Mouse (Mus musculus): Measurements from ENCODE around the gene Bach1. TPM values are rescaled to one million over a fixed set of nuclear protein-coding genes. Genes with fewer than 3 reads are reported as not detected.

The Bach1 gene
- polyA plus RNA-seq, 1 experiment from 2014 or later, result 19.9 TPM

DNA sequence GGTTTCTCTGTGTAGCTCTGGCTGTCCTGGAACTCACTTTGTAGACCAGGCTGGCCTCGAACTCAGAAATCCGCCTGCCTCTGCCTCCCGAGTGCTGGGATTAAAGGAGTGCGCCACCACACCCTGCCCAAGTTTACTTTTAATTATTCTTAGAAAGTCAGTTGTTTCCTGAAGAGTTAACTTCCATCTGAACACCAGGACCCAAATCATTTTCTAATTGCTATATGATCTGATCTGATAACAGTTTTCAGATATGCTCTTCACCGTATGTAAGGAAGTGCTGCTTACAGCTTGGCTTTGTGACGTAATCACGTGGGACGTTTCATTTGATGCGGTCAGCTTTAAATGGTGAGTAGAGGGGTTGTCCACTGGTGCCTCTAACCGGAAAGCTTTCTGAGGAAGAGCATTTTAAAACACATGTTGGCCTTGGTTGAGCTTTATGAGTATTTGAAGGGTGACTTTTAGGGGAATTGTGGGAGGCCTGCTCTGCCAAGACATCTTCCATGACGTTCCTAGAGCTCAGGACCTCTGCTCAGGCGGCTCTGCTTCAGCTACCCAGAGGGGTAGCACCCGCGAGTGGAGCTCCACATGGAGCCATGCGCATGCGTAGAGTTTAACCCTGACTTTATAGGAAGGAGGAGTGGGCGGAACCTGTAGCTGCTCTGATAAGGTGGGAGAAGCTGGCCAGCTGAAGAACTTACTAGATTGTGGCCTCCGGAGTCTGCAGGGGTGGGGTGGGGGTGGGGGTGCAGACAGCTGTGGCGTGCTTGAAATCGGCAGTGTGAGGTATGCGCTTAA, 39.3 kb downstream of the Bach1 start:
- WGBS, result 90% methylated on average over 21 of the region's 21 CpGs
- DNase-seq (ENCODE audit: low spot score) (no peak), ATAC-seq (ENCODE audit: low FRiP score) (no peak)
- Histone ChIP-seq H3K4me1 (replicated peaks; ENCODE audit: control insufficient read depth, insufficient read depth, low read length) (no peaks in the 10 kb centered on the region), H3K9ac (no peak overlapping the region), H3K27ac (no peak overlapping the region), H3K4me2 (replicated peaks) (no peak overlapping the region), H3K36me3 (replicated peaks; ENCODE audit: control insufficient read depth, insufficient read depth) (peaks cover 9% of the 10 kb centered on the region; the same call in 1 of the 2 replicates), H3K9me3 (ENCODE audit: control insufficient read depth, low read length) (no peaks in the 10 kb centered on the region), H3K27me3 (ENCODE audit: control insufficient read depth, insufficient read depth, low read length) (no peaks in the 10 kb centered on the region), H3K4me3 (replicated peaks; ENCODE audit: low read length) (no peak overlapping the region)

DNA sequence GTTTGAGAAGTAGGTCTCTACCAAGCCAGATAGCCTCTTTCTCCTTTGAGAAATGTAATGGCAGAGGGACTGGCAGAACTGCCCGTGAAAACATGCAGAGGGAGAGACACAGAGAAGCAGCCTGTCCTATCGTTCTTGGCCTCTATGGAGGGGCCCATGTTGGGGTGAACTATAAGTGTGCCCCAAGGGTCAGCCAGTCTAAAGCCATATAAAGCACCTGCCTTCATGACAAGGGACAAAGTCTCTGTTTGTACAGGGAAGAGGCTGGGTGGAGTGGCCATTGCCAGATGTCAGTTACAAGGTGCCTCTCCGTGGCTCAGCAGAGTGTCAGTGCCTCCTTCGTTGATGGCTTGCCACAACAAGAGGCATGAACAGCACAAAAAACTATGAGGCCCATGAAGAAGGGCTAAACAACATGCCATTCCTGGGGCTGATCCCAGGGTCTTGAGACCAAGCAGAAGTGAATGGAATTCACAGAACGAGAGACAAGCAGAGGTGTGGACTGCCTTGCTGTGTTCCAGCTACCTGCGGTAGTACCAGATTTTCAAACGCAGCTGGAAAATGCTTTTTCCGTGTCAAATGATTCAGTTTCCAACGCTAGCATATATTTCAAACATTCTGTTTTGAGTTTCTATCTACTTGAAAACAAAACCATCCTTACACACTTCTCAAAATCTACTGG, 42.4 kb downstream of the Bach1 start:
- no peak for DNase-seq (ENCODE audit: low spot score)
- WGBS, result 93% methylated on average over 9 of the region's 9 CpGs
- Histone ChIP-seq H3K9me3 (ENCODE audit: control insufficient read depth, low read length) (no peaks in the 10 kb centered on the region), H3K27me3 (ENCODE audit: control insufficient read depth, insufficient read depth, low read length) (no peaks in the 10 kb centered on the region), H3K4me3 (replicated peaks; ENCODE audit: low read length) (no peak overlapping the region), H3K4me2 (replicated peaks) (no peak overlapping the region), H3K4me1 (replicated peaks; ENCODE audit: control insufficient read depth, insufficient read depth, low read length) (no peaks in the 10 kb centered on the region), H3K9ac (no peak overlapping the region), H3K27ac (no peak overlapping the region), H3K36me3 (replicated peaks; ENCODE audit: control insufficient read depth, insufficient read depth) (no peaks in the 10 kb centered on the region)
- ATAC-seq (ENCODE audit: low FRiP score), result no peak

DNA sequence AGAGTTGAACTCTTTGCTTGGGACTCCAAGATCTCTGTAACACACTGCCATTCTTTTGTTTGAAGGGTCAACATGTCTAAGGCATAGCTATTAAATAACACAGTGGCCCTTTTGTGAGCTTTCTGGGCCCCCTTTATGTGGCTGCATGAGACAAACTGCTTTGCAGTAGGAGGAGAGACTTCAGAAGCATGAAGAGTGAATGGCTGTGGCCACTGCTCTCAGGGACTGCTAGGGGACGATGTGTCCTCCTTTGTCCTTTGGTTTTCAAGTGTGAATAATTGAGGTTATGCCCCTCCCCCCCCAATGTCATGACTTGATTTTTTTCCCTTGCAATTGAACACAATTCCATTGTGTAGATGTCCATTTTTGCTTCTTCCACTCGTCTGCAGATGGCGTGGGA, 44.9 kb downstream of the Bach1 start:
- 28% methylated on average over 3 of the region's 3 CpGs for WGBS

DNA sequence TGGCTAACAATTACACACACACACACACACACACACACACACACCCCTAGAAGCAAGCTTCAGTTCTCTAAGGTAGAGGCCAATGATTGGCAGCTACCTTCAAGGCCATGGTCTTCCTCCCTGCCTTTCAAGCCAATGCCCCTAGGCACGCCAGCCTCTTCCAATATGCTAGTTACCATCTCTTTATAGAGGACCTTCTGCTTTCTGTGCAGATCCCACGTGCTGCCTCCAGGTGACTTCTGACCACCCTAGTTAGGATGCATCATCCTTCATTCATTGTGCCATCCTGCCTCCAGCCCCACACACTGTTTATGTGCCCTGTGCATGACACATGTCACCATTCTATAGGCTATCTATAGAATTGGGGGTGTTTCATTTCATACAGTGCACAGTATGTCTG, 45.6 kb downstream of the Bach1 start:
- no peaks in the 10 kb centered on the region for H3K4me1 ChIP-seq (replicated peaks; ENCODE audit: control insufficient read depth, insufficient read depth, low read length)
- no peaks in the 10 kb centered on the region for H3K27me3 ChIP-seq (ENCODE audit: control insufficient read depth, insufficient read depth, low read length)
- no peak overlapping the region for H3K27ac ChIP-seq
- DNase-seq (ENCODE audit: low spot score) (no peak), ATAC-seq (ENCODE audit: low FRiP score) (no peak)
- 74% methylated on average over 2 of the region's 2 CpGs for WGBS
- H3K4me3 ChIP-seq (replicated peaks; ENCODE audit: low read length), result no peak overlapping the region
- no peak overlapping the region for H3K4me2 ChIP-seq (replicated peaks)
- H3K9ac ChIP-seq, result no peak overlapping the region
- H3K36me3 ChIP-seq (replicated peaks; ENCODE audit: control insufficient read depth, insufficient read depth), result no peaks in the 10 kb centered on the region
- no peaks in the 10 kb centered on the region for H3K9me3 ChIP-seq (ENCODE audit: control insufficient read depth, low read length)

More for the DNA sequence above, 44.9 kb downstream of the Bach1 start:
- no peaks in the 10 kb centered on the region for H3K9me3 ChIP-seq (ENCODE audit: control insufficient read depth, low read length)
- no peak overlapping the region for H3K4me3 ChIP-seq (replicated peaks; ENCODE audit: low read length)
- DNase-seq (ENCODE audit: low spot score) (no peak), ATAC-seq (ENCODE audit: low FRiP score) (no peak; the same call in 1 of the 2 replicates)
- no peaks in the 10 kb centered on the region for H3K4me1 ChIP-seq (replicated peaks; ENCODE audit: control insufficient read depth, insufficient read depth, low read length)
- no peak overlapping the region for H3K4me2 ChIP-seq (replicated peaks)
- no peaks in the 10 kb centered on the region for H3K27me3 ChIP-seq (ENCODE audit: control insufficient read depth, insufficient read depth, low read length)
- no peak overlapping the region for H3K9ac ChIP-seq
- H3K36me3 ChIP-seq (replicated peaks; ENCODE audit: control insufficient read depth, insufficient read depth), result no peaks in the 10 kb centered on the region
- no peak overlapping the region for H3K27ac ChIP-seq

DNA sequence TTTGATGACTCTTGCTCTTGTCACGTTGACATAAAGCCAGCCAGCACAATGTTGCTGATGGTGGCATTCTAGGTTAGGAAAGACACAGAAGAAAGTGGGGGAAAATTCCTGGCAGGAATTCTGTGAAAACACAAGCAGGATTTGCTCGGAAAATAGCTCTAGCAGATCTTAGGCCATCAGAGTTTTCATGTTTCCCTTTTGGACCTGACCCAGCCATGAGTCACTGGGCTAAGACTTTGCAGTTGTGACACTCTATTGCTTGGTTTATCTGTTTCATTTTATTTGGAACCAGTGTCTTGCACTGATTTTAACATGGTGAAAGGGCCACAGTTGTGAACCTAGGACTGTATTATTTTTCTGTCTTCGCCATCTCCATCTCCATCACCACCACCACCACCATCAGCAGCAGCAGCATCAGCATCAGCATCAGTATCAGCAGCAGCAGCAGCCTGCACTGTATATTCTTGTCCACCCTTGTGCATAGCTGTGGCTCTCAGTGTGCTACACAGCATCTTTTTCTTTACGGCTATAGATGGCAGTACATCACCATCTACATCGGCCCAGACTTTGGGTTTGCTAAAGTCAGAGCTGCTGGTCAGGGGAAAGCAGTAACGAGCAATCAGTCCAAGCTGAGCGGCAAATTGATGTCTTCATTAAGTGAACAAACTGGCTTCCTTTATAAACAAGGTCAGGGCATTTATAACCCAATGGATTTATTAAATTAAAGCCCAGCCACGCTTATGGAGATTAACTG, 46.6 kb downstream of the Bach1 start:
- Histone ChIP-seq H3K36me3 (replicated peaks; ENCODE audit: control insufficient read depth, insufficient read depth) (no peaks in the 10 kb centered on the region), H3K27ac (no peak overlapping the region), H3K4me3 (replicated peaks; ENCODE audit: low read length) (no peak overlapping the region), H3K9ac (no peak overlapping the region), H3K9me3 (ENCODE audit: control insufficient read depth, low read length) (no peaks in the 10 kb centered on the region), H3K4me2 (replicated peaks) (no peak overlapping the region), H3K4me1 (replicated peaks; ENCODE audit: control insufficient read depth, insufficient read depth, low read length) (no peaks in the 10 kb centered on the region), H3K27me3 (ENCODE audit: control insufficient read depth, insufficient read depth, low read length) (no peaks in the 10 kb centered on the region)
- 70% methylated on average over 8 of the region's 8 CpGs for WGBS
- DNase-seq (ENCODE audit: low spot score) (peak; percentile 68), ATAC-seq (ENCODE audit: low FRiP score) (peak; percentile 64; the same call in 1 of the 2 replicates)

DNA sequence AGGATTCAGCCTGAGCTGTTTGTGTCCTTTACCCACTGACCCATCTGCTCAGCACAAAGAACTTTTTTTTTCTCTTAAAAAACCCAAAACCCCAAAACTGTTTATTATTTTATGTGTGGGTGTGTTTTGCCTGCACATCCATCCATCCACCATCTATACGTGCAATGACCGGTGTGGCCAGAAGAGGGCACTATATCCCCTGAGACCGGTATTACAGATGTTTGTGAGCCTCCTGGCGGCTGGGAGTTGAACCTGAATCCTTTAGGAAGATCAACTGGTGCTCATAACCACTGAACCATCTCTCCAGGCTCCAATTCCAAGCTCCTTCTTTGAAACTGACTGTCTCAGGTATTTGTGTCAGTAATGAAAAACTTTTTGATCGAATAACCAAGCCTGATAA, 48.0 kb downstream of the Bach1 start:
- Histone ChIP-seq H3K27ac (no peak overlapping the region), H3K4me3 (replicated peaks; ENCODE audit: low read length) (no peak overlapping the region), H3K27me3 (ENCODE audit: control insufficient read depth, insufficient read depth, low read length) (no peaks in the 10 kb centered on the region), H3K9me3 (ENCODE audit: control insufficient read depth, low read length) (no peaks in the 10 kb centered on the region), H3K36me3 (replicated peaks; ENCODE audit: control insufficient read depth, insufficient read depth) (no peaks in the 10 kb centered on the region), H3K4me1 (replicated peaks; ENCODE audit: control insufficient read depth, insufficient read depth, low read length) (no peaks in the 10 kb centered on the region), H3K9ac (no peak overlapping the region), H3K4me2 (replicated peaks) (no peak overlapping the region)
- ATAC-seq (ENCODE audit: low FRiP score) (no peak), DNase-seq (ENCODE audit: low spot score) (peak; percentile 70)
- WGBS, result 23% methylated on average over 5 of the region's 5 CpGs

DNA sequence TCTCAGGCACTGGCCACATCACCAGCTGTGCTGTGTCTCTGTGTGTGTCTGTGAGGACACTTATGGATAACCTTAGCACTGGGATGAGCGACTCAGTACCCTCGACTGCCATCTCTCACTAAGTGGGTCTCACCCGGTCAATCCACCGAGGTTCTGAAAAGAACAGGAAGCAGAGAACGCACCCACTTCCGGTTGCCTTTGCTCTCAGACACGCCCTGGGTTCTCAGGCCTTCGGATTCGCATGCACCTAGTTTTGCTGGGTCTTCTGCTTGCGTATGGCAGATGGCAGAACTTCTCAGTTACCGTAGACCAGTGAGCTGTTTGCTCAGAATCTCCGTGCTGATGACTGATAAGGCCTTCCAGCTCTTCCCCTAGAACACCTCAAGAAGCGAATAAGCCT, 52.5 kb downstream of the Bach1 start:
- no peak for ATAC-seq (ENCODE audit: low FRiP score)
- Histone ChIP-seq H3K9me3 (ENCODE audit: control insufficient read depth, low read length) (no peaks in the 10 kb centered on the region), H3K27ac (no peak overlapping the region), H3K4me1 (replicated peaks; ENCODE audit: control insufficient read depth, insufficient read depth, low read length) (no peaks in the 10 kb centered on the region), H3K27me3 (ENCODE audit: control insufficient read depth, insufficient read depth, low read length) (no peaks in the 10 kb centered on the region), H3K4me3 (replicated peaks; ENCODE audit: low read length) (no peak overlapping the region), H3K36me3 (replicated peaks; ENCODE audit: control insufficient read depth, insufficient read depth) (no peaks in the 10 kb centered on the region), H3K9ac (no peak overlapping the region), H3K4me2 (replicated peaks) (no peak overlapping the region)
- 93% methylated on average over 13 of the region's 13 CpGs for WGBS
- DNase-seq (ENCODE audit: low spot score), result no peak

DNA sequence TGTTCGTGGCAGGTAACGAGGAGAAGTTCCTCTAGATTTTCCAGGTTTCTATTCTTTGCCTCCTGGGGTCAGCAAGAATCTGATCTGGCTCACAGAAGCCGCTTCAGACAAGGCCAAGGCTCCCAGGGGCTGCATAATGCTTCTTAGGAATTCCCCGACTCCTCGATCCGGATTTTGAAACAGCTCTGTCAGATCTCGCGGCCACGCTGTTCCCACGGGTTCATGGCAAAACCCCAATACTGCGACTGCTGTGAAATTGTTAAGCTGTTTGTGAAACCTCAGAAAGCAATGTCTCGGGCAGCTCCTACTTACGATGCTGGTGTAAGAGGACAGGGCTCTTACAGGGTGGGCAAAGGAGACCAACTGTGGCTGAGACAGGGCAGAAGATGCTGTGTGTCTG, 53.7 kb downstream of the Bach1 start:
- H3K4me2 ChIP-seq (replicated peaks), result no peak overlapping the region

DNA sequence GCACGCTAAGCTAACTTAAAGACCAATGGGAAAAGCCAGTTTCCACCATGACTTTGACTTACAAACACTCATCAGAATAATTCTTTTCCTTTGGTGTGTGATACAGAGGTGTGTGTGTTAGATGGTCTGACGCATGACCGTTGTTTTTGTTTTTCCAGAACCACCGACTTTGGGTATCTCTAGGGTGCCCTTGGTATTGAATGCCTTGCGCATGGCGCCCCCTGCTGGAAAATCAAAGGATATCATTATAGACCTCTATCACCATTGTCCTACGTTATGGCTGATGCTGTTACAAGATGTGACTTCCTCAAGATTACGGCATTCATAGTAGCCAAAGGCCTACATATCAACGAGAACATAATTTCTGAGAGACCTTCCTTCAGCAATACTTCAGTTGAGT, 56.1 kb downstream of the Bach1 start:
- ATAC-seq (ENCODE audit: low FRiP score) (0 out of 2 replicates have a peak, but pooled peaks have one; percentile 34), DNase-seq (ENCODE audit: low spot score) (peak; percentile 38)
- H3K9me3 ChIP-seq (ENCODE audit: control insufficient read depth, low read length), result no peaks in the 10 kb centered on the region
- H3K36me3 ChIP-seq (replicated peaks; ENCODE audit: control insufficient read depth, insufficient read depth), result no peaks in the 10 kb centered on the region
- H3K9ac ChIP-seq, result no peak overlapping the region
- 70% methylated on average over 9 of the region's 9 CpGs for WGBS
- H3K4me3 ChIP-seq (replicated peaks; ENCODE audit: low read length), result no peak overlapping the region
- H3K4me2 ChIP-seq (replicated peaks), result no peak overlapping the region
- no peaks in the 10 kb centered on the region for H3K4me1 ChIP-seq (replicated peaks; ENCODE audit: control insufficient read depth, insufficient read depth, low read length)
- H3K27ac ChIP-seq, result no peak overlapping the region
- H3K27me3 ChIP-seq (ENCODE audit: control insufficient read depth, insufficient read depth, low read length), result no peaks in the 10 kb centered on the region

More for the DNA sequence above, 53.7 kb downstream of the Bach1 start:
- H3K9ac ChIP-seq, result no peak overlapping the region
- no peaks in the 10 kb centered on the region for H3K4me1 ChIP-seq (replicated peaks; ENCODE audit: control insufficient read depth, insufficient read depth, low read length)
- peak; percentile 30 for DNase-seq (ENCODE audit: low spot score)
- H3K36me3 ChIP-seq (replicated peaks; ENCODE audit: control insufficient read depth, insufficient read depth), result no peaks in the 10 kb centered on the region
- no peaks in the 10 kb centered on the region for H3K9me3 ChIP-seq (ENCODE audit: control insufficient read depth, low read length)
- WGBS, result 61% methylated on average over 13 of the region's 13 CpGs
- H3K27me3 ChIP-seq (ENCODE audit: control insufficient read depth, insufficient read depth, low read length), result no peaks in the 10 kb centered on the region
- no peak overlapping the region for H3K27ac ChIP-seq
- no peak for ATAC-seq (ENCODE audit: low FRiP score)
- H3K4me3 ChIP-seq (replicated peaks; ENCODE audit: low read length), result no peak overlapping the region
